ENCODE assay signal across 11 mouse cellular contexts in the genomic region with DNA sequence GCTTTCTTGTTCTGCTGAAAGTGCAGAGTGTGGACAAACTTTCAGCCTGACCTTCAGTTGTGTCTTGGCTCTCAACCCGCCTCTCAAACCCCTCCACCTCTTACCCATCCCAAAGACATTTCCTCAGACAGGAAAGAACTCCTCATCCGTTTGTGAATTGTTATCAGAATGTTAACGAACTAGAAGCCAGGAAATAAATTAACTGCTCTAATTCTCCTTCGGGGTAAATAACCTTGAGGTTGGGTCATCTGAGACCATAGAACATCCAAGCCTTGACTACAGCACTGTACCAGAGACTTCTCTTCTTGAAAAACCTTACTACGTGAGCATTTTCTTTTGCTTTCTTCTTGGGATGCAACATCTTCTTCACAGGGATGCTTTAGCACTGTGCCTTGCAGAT. TPM values are rescaled to one million over a fixed set of nuclear protein-coding genes. Genes with fewer than 3 reads are reported as not detected.
DNase-seq lines count a peak whose midpoint lies in the region; ATAC-seq and TF ChIP-seq lines count a peak whose summit lies in the region.
"Had no signal": no experiment of that assay in that cellular context is flagged by ENCODE, and none has a peak within 500 bp of the region (broad histone marks: within the 10 kb centered on the region; RNA-seq: fewer than 3 reads in every experiment).

No protein-coding gene starts in this region.

- no peaks in the 10 kb centered on the region for H3K9me3 ChIP-seq in heart, embryonic 15.5 days (replicated peaks)
- no peaks in the 10 kb centered on the region for H3K9me3 ChIP-seq in intestine, postnatal 0 days (ENCODE audit: control insufficient read depth)
- H3K9me3 ChIP-seq: midbrain, embryonic 15.5 days; neural tube, embryonic 13.5 days had no signal

- H3K4me1 ChIP-seq in heart, embryonic 15.5 days (replicated peaks) = peaks cover 11% of the 10 kb centered on the region
- no peaks in the 10 kb centered on the region for H3K4me1 ChIP-seq in intestine, postnatal 0 days (replicated peaks; ENCODE audit: control insufficient read depth, insufficient read depth, low read length)

- H3K4me3 ChIP-seq in heart, embryonic 15.5 days = no peak overlapping the region
- no peak overlapping the region for H3K4me3 ChIP-seq in intestine, postnatal 0 days (ENCODE audit: low read depth, low read length)

- H3K36me3 ChIP-seq in heart, embryonic 15.5 days = no peaks in the 10 kb centered on the region
- no peaks in the 10 kb centered on the region for H3K36me3 ChIP-seq in intestine, postnatal 0 days (ENCODE audit: control insufficient read depth, insufficient read depth)
- H3K36me3 ChIP-seq: midbrain, embryonic 15.5 days; neural tube, embryonic 13.5 days had no signal

- no peak for TF ChIP-seq CTCF in intestine, postnatal 0 days (IDR thresholded peaks at IDR 0.05; ENCODE audit: low read depth)

- 66% methylated on average over 5 of the region's 5 CpGs for WGBS in heart, embryonic 15.5 days
- 76% methylated on average over 5 of the region's 5 CpGs for WGBS in intestine, postnatal 0 days

- peak overlapping the region; percentile 93; the same call in 1 of the 2 replicates for H3K27ac ChIP-seq in heart, embryonic 15.5 days
- no peak overlapping the region for H3K27ac ChIP-seq in intestine, postnatal 0 days (ENCODE audit: low read depth, low read length)

- peak; percentile 16 for DNase-seq in cerebellum, adult 9-10 months
- no peak for DNase-seq in cerebellum, adult 8-10 months
- DNase-seq in heart, postnatal 36 days = no peak
- peak; percentile 19 for DNase-seq in lung, postnatal 25 days (ENCODE audit: low spot score)
- DNase-seq in lung, adult 18-20 months = no peak
- DNase-seq: adrenal gland, adult 2 months had no signal

- H3K4me2 ChIP-seq in heart, embryonic 15.5 days = no peak overlapping the region
- H3K4me2 ChIP-seq in intestine, postnatal 0 days (replicated peaks; ENCODE audit: low read depth) = no peak overlapping the region

- no peak for ATAC-seq in heart, embryonic 15.5 days (replicated peaks; ENCODE audit: insufficient number of reproducible peaks, insufficient read depth, low FRiP score, low read depth)
- no peak for ATAC-seq in intestine, postnatal 0 days
- ATAC-seq in erythroid progenitor cell, adult 5-6 weeks (replicated peaks; ENCODE audit: low FRiP score, poor library complexity, severe bottlenecking) = no peak

- H3K27me3 ChIP-seq in heart, embryonic 15.5 days = no peaks in the 10 kb centered on the region
- no peaks in the 10 kb centered on the region for H3K27me3 ChIP-seq in intestine, postnatal 0 days (replicated peaks; ENCODE audit: control insufficient read depth, insufficient read depth, low read length)
- H3K27me3 ChIP-seq: neural tube, embryonic 13.5 days had no signal

- no peak overlapping the region for H3K9ac ChIP-seq in heart, embryonic 15.5 days
- H3K9ac ChIP-seq in intestine, postnatal 0 days (ENCODE audit: low read depth, low read length) = no peak overlapping the region

- intact Hi-C loops in heart, postnatal 36 days (cut with DNase I) = loop anchor here (2.0 to 5.0 kb wide), 2 partner anchors 29 to 65 kb away; no protein-coding TSS in a partner anchor

RNA-seq across cellular contexts. Expression of gene Lrrk2, which starts 1.0 kb away (rescaled TPM):
- polyA plus RNA-seq in heart, embryonic 15.5 days (2015; fragmentation: Nextera tagmentation; extraction: Ambion mirVana) = 4.0 and 4.7 TPM in 2 replicates
- 10 to 100 TPM; 12.5 to 14.3 TPM for total RNA-seq in heart, postnatal 36 days (2021)
- polyA plus RNA-seq in intestine, postnatal 0 days (2015; fragmentation: Nextera tagmentation; extraction: Ambion mirVana) = 2.5 and 2.6 TPM in 2 replicates
- total RNA-seq in erythroid progenitor cell, adult 5-6 weeks (2015; ENCODE audit: low replicate concordance) = 8.0 and 16.2 TPM in 2 replicates
- 9.9 and 15.5 TPM in 2 replicates for total RNA-seq in erythroid progenitor cell, adult 5-6 weeks (2017; ENCODE audit: low replicate concordance)

Comparison
In these comparisons a context has a peak if more than half of its experiments do, and no peak if none do; other contexts are left out.
1. DNase-seq: peak in cerebellum, adult 9-10 months (single experiment) and lung, postnatal 25 days (single experiment); none in cerebellum, adult 8-10 months (single experiment), heart, postnatal 36 days (0 of 2) and lung, adult 18-20 months (0 of 2).